Mouse (Mus musculus) kidney, adult 2 months (tissue): ENCODE data around the gene Tnfrsf25.

ENCODE experiments used
- CTCF ChIP-seq: fragments of 200-500 bp; conservative IDR thresholded peaks from 2 replicates; pipeline ENCODE4 v1.5.1; 2011; ENCODE audit warnings: low read depth, mild to moderate bottlenecking, control low read depth, low read length, moderate library complexity, mixed read lengths; ENCODE audit not compliant: insufficient read depth, insufficient read length
- POLR2A ChIP-seq: fragments of 200-500 bp; IDR thresholded peaks from one replicate; pipeline ENCODE4 v1.6.1; 2011; ENCODE audit warnings: low read depth, low read length, control low read depth

DNA sequence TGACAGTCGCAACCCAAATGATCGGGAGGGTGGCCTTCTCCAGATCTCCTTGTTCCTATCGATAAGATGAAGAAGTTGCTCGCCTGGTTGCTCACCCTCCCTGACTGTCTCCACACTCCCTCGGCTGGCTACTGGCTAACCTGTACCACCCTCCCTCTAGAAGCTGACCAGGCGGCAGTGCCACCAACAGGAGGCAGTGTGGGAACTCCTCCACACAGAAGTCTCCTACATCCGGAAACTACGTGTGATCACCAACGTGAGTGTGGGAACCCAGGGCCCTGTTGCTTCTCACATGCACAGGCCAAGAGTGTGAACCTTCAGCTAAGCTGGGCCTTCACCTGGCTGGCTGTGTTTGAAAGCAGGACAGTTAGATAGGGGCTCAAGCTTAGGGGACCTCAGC is 9.0 kb upstream of the Tnfrsf25 start:
- no peak; the same call in 1 of the 2 replicates for TF ChIP-seq CTCF
- no peak for TF ChIP-seq POLR2A
